Mouse (Mus musculus) fat pad, adult 2 months (tissue): ENCODE data around the gene Hook2.
A peak's percentile ranks its signal among the peaks of the same experiment; 100 is the strongest.

Source experiments
- DNase-seq: peaks from one replicate; pipeline ENCODE4 v3.0.0-alpha.2; 2011; ENCODE audit warnings: low read depth, low spot score; ENCODE audit errors: extremely low read depth

Gene Hook2

GRCm38 (mm10) chr8:84986379-84986945 lies 3.9 kb upstream of the Hook2 start:
- no peak for DNase-seq

GRCm38 (mm10) chr8:84987388-84987787 lies 3.0 kb upstream of the Hook2 start:
- no peak for DNase-seq

GRCm38 (mm10) chr8:84987903-84988302 lies 2.5 kb upstream of the Hook2 start:
- no peak for DNase-seq

GRCm38 (mm10) chr8:84989311-84989731 lies 1.1 kb upstream of the Hook2 start:
- DNase-seq, result no peak

GRCm38 (mm10) chr8:84989810-84990209 lies 593 bp upstream of the Hook2 start:
- no peak for DNase-seq

GRCm38 (mm10) chr8:84990836-84991235 lies 433 bp downstream of the Hook2 start:
- peak; percentile 85 for DNase-seq

- DNase-seq, result no peak
Measured at GRCm38 (mm10) chr8:84994375-84994774, 4.0 kb downstream of the Hook2 start.

- DNase-seq, result no peak
Measured at GRCm38 (mm10) chr8:84995680-84996079, 5.3 kb downstream of the Hook2 start.

- no peak for DNase-seq
Measured at GRCm38 (mm10) chr8:84996978-84997377, 6.6 kb downstream of the Hook2 start.

GRCm38 (mm10) chr8:84997649-84998295 lies 7.4 kb downstream of the Hook2 start:
- no peak for DNase-seq

GRCm38 (mm10) chr8:85007686-85008085 lies 17.3 kb downstream of the Hook2 start:
- DNase-seq, result no peak

GRCm38 (mm10) chr8:85011242-85011641 lies 20.8 kb downstream of the Hook2 start:
- no peak for DNase-seq

GRCm38 (mm10) chr8:85013230-85013840 lies 22.9 kb downstream of the Hook2 start:
- no peak for DNase-seq

GRCm38 (mm10) chr8:85014431-85014830 lies 24.0 kb downstream of the Hook2 start, which contains the start of gene Best2:
TSS of gene Best2 (minus strand) at chr8:85014531.
- DNase-seq, result no peak

- DNase-seq, result no peak
Measured at GRCm38 (mm10) chr8:85016724-85017123, 26.3 kb downstream of the Hook2 start.

GRCm38 (mm10) chr8:85017209-85017608 lies 26.8 kb downstream of the Hook2 start:
- no peak for DNase-seq

GRCm38 (mm10) chr8:85021514-85022055 lies 31.2 kb downstream of the Hook2 start:
- DNase-seq, result no peak

GRCm38 (mm10) chr8:85023846-85024245 lies 33.4 kb downstream of the Hook2 start:
- DNase-seq, result no peak

- peak; percentile 83 for DNase-seq
Measured at GRCm38 (mm10) chr8:85025098-85025932, 34.9 kb downstream of the Hook2 start, which contains the start of gene Asna1. TSS of gene Asna1 (minus strand) at chr8:85025281.

- DNase-seq, result no peak
Measured at GRCm38 (mm10) chr8:85026670-85027515, 36.5 kb downstream of the Hook2 start, which contains the start of gene Trir. TSS of gene Trir (plus strand) at chr8:85026823.
